Mouse (Mus musculus): ENCODE results near the gene Gpr27. TPM values are rescaled to one million over a fixed set of nuclear protein-coding genes. Genes with fewer than 3 reads are reported as not detected.

Gpr27 gene
- polyA plus RNA-seq, 1 experiment from 2014 or later: 4.4 TPM

DNA sequence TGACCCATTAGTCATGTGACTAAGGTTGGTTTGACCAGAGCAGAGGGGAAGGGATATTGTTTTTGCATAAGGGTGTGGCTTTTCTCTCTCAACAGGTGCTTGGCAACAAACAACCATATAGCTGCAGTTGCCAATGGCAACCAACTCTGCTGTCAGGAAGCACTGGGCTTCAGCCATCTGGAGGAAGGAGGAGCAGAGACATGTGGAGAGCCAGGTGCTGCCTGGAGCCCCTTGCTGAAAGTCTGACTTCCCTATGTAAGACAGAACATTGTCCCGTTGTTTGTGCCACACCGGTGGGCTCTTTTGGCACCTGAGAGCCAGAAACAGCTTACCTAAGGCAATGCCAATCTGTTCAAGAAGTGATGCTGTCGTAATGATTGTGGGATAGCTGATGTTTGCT, 50.4 kb downstream of the Gpr27 start:
- Histone ChIP-seq H3K9ac (ENCODE audit: low read length) (no peak overlapping the region), H3K36me3 (ENCODE audit: control insufficient read depth, insufficient read depth, low read length) (no peaks in the 10 kb centered on the region), H3K4me2 (ENCODE audit: low read depth, low read length, severe bottlenecking) (no peak overlapping the region), H3K9me3 (ENCODE audit: control insufficient read depth, low read length) (no peaks in the 10 kb centered on the region), H3K27me3 (ENCODE audit: control insufficient read depth, insufficient read depth, low read length) (no peaks in the 10 kb centered on the region), H3K27ac (ENCODE audit: low read depth, low read length) (no peak overlapping the region), H3K4me3 (ENCODE audit: low read depth, low read length) (no peak overlapping the region), H3K4me1 (replicated peaks; ENCODE audit: control insufficient read depth, insufficient read depth, low read length) (no peaks in the 10 kb centered on the region)
- no peak for ATAC-seq (replicated peaks; ENCODE audit: low FRiP score)
- no peak for DNase-seq (ENCODE audit: low spot score)
- 86% methylated on average over 3 of the region's 3 CpGs for WGBS

Other genes with a start within 250 kb of the Gpr27 start
- 91.1 and 91.5 TPM in 2 replicates for gene Foxp1, start 170.0 kb upstream of the Gpr27 start, polyA plus RNA-seq (2014; fragmentation: Nextera tagmentation; extraction: Ambion mirVana)
- gene Eif4e3, start 25.9 kb upstream of the Gpr27 start, polyA plus RNA-seq (2014; fragmentation: Nextera tagmentation; extraction: Ambion mirVana): 14.2 and 15.5 TPM in 2 replicates
- 5.3 and 5.7 TPM in 2 replicates for gene Gm20696, start 25.9 kb upstream of the Gpr27 start, polyA plus RNA-seq (2014; fragmentation: Nextera tagmentation; extraction: Ambion mirVana)
- 1.2 and 2.0 TPM in 2 replicates for gene Prok2, start 33.7 kb downstream of the Gpr27 start, polyA plus RNA-seq (2014; fragmentation: Nextera tagmentation; extraction: Ambion mirVana)